Mouse (Mus musculus): ENCODE measurements around the gene Pkd1l3. TPM values are rescaled to one million over a fixed set of nuclear protein-coding genes. Genes with fewer than 3 reads are reported as not detected.

Pkd1l3 gene
- polyA plus RNA-seq, 1 experiment from 2014 or later, result 0.21 TPM

- Histone ChIP-seq H3K4me3 (no peak overlapping the region), H3K27me3 (no peaks in the 10 kb centered on the region), H3K9ac (no peak overlapping the region), H3K27ac (replicated peaks) (no peak overlapping the region), H3K4me1 (replicated peaks) (no peaks in the 10 kb centered on the region), H3K9me3 (no peaks in the 10 kb centered on the region), H3K36me3 (peaks cover 9% of the 10 kb centered on the region; the same call in 1 of the 2 replicates), H3K4me2 (no peak overlapping the region)
- ATAC-seq (ENCODE audit: low FRiP score, low read depth), result no peak
- 91% methylated on average over 3 of the region's 3 CpGs for WGBS
These were observed 22.9 kb upstream of the Pkd1l3 start for GRCm38 (mm10) chr8:109591367-109591766.

GRCm38 (mm10) chr8:109592164-109592563, 22.2 kb upstream of the Pkd1l3 start:
- Histone ChIP-seq H3K9ac (no peak overlapping the region), H3K4me2 (no peak overlapping the region), H3K27me3 (no peaks in the 10 kb centered on the region), H3K9me3 (no peaks in the 10 kb centered on the region), H3K4me3 (no peak overlapping the region), H3K36me3 (peaks cover 9% of the 10 kb centered on the region; the same call in 1 of the 2 replicates), H3K27ac (replicated peaks) (no peak overlapping the region), H3K4me1 (replicated peaks) (no peaks in the 10 kb centered on the region)
- no peak for ATAC-seq (ENCODE audit: low FRiP score, low read depth)
- 82% methylated on average over 5 of the region's 5 CpGs for WGBS

- no peak overlapping the region for H3K9ac ChIP-seq
- H3K27me3 ChIP-seq, result no peaks in the 10 kb centered on the region
- no peaks in the 10 kb centered on the region for H3K9me3 ChIP-seq
- no peaks in the 10 kb centered on the region for H3K4me1 ChIP-seq (replicated peaks)
- ATAC-seq (ENCODE audit: low FRiP score, low read depth), result no peak
- no peak overlapping the region for H3K4me2 ChIP-seq
- WGBS, result 79% methylated on average over 6 of the region's 6 CpGs
- no peak overlapping the region for H3K4me3 ChIP-seq
- H3K36me3 ChIP-seq, result peaks cover 9% of the 10 kb centered on the region; the same call in 1 of the 2 replicates
- no peak overlapping the region for H3K27ac ChIP-seq (replicated peaks)
These were observed 21.1 kb upstream of the Pkd1l3 start for GRCm38 (mm10) chr8:109593117-109593788.

- WGBS, result 58% methylated on average over 8 of the region's 8 CpGs
These were observed 18.5 kb upstream of the Pkd1l3 start for GRCm38 (mm10) chr8:109595854-109596253.

GRCm38 (mm10) chr8:109606725-109607124, 7.6 kb upstream of the Pkd1l3 start:
- Histone ChIP-seq H3K36me3 (peaks cover 10% of the 10 kb centered on the region; the same call in 1 of the 2 replicates), H3K4me2 (no peak overlapping the region), H3K27me3 (no peaks in the 10 kb centered on the region), H3K4me3 (no peak overlapping the region), H3K27ac (replicated peaks) (no peak overlapping the region), H3K4me1 (replicated peaks) (peaks cover 13% of the 10 kb centered on the region), H3K9ac (no peak overlapping the region), H3K9me3 (no peaks in the 10 kb centered on the region)
- no peak for ATAC-seq (ENCODE audit: low FRiP score, low read depth)
- 91% methylated on average over 2 of the region's 2 CpGs for WGBS

More at GRCm38 (mm10) chr8:109595854-109596253, 18.5 kb upstream of the Pkd1l3 start:
- Histone ChIP-seq H3K9ac (no peak overlapping the region), H3K27ac (replicated peaks) (no peak overlapping the region), H3K27me3 (no peaks in the 10 kb centered on the region), H3K36me3 (peaks cover 13% of the 10 kb centered on the region; the same call in 1 of the 2 replicates), H3K9me3 (no peaks in the 10 kb centered on the region), H3K4me3 (no peak overlapping the region), H3K4me2 (no peak overlapping the region), H3K4me1 (replicated peaks) (no peaks in the 10 kb centered on the region)
- ATAC-seq (ENCODE audit: low FRiP score, low read depth), result no peak

- Histone ChIP-seq H3K36me3 (peaks cover 5% of the 10 kb centered on the region; the same call in 1 of the 2 replicates), H3K9ac (peak overlapping the region; percentile 50), H3K4me3 (peak overlapping the region; percentile 56), H3K27ac (replicated peaks) (peak overlapping the region; percentile 90; the same call in 1 of the 2 replicates), H3K9me3 (no peaks in the 10 kb centered on the region), H3K4me1 (replicated peaks) (peaks cover 13% of the 10 kb centered on the region), H3K4me2 (peak overlapping the region; percentile 77), H3K27me3 (no peaks in the 10 kb centered on the region)
- no peak for ATAC-seq (ENCODE audit: low FRiP score, low read depth)
- WGBS, result 10% methylated on average over 12 of the region's 12 CpGs
These were observed 6.7 kb upstream of the Pkd1l3 start for GRCm38 (mm10) chr8:109607650-109608049.

GRCm38 (mm10) chr8:109608271-109609152, 5.8 kb upstream of the Pkd1l3 start, which contains the start of gene Dhodh:
Dhodh (minus strand) TSS chr8:109608673.
- Histone ChIP-seq H3K9ac (peak within 1 kb of the TSS; percentile 63), H3K4me1 (replicated peaks) (peaks cover 13% of the 10 kb centered on the region), H3K27me3 (no peaks in the 10 kb centered on the region), H3K4me3 (peak within 1 kb of the TSS; percentile 56), H3K9me3 (no peaks in the 10 kb centered on the region), H3K4me2 (peak within 1 kb of the TSS; percentile 77), H3K36me3 (peaks cover 5% of the 10 kb centered on the region; the same call in 1 of the 2 replicates), H3K27ac (replicated peaks) (peak within 1 kb of the TSS; percentile 90)
- ATAC-seq (ENCODE audit: low FRiP score, low read depth), result peak; percentile 100
- WGBS, result 0% methylated on average over 42 of the region's 42 CpGs

GRCm38 (mm10) chr8:109609153-109609502, 5.2 kb upstream of the Pkd1l3 start:
- Histone ChIP-seq H3K9me3 (no peaks in the 10 kb centered on the region), H3K27ac (replicated peaks) (peak overlapping the region; percentile 90), H3K4me3 (peak overlapping the region; percentile 56), H3K4me2 (peak overlapping the region; percentile 77), H3K9ac (peak overlapping the region; percentile 63), H3K36me3 (peaks cover 4% of the 10 kb centered on the region; the same call in 1 of the 2 replicates), H3K27me3 (no peaks in the 10 kb centered on the region), H3K4me1 (replicated peaks) (peaks cover 13% of the 10 kb centered on the region)
- ATAC-seq (ENCODE audit: low FRiP score, low read depth), result no peak
- 25% methylated on average over 5 of the region's 5 CpGs for WGBS

- no peak for ATAC-seq (ENCODE audit: low FRiP score, low read depth)
- WGBS, result 94% methylated on average over 3 of the region's 3 CpGs
- Histone ChIP-seq H3K4me3 (no peak overlapping the region), H3K36me3 (no peaks in the 10 kb centered on the region), H3K9ac (no peak overlapping the region), H3K9me3 (no peaks in the 10 kb centered on the region), H3K4me1 (replicated peaks) (no peaks in the 10 kb centered on the region), H3K27ac (replicated peaks) (no peak overlapping the region), H3K4me2 (no peak overlapping the region), H3K27me3 (no peaks in the 10 kb centered on the region)
These were observed 1.3 kb downstream of the Pkd1l3 start for GRCm38 (mm10) chr8:109615569-109615968.

- Histone ChIP-seq H3K27me3 (no peaks in the 10 kb centered on the region), H3K4me2 (no peak overlapping the region), H3K36me3 (no peaks in the 10 kb centered on the region), H3K9me3 (no peaks in the 10 kb centered on the region), H3K4me1 (replicated peaks) (no peaks in the 10 kb centered on the region), H3K9ac (no peak overlapping the region), H3K27ac (replicated peaks) (no peak overlapping the region), H3K4me3 (no peak overlapping the region)
- 76% methylated on average over 6 of the region's 6 CpGs for WGBS
- ATAC-seq (ENCODE audit: low FRiP score, low read depth), result no peak
These were observed 14.3 kb downstream of the Pkd1l3 start for GRCm38 (mm10) chr8:109628638-109629037.

- 71% methylated on average over 5 of the region's 5 CpGs for WGBS
- no peak overlapping the region for H3K27ac ChIP-seq (replicated peaks)
- no peaks in the 10 kb centered on the region for H3K27me3 ChIP-seq
- H3K9ac ChIP-seq, result no peak overlapping the region
- no peaks in the 10 kb centered on the region for H3K4me1 ChIP-seq (replicated peaks)
- no peak overlapping the region for H3K4me2 ChIP-seq
- no peak for ATAC-seq (ENCODE audit: low FRiP score, low read depth)
- no peak overlapping the region for H3K4me3 ChIP-seq
- no peaks in the 10 kb centered on the region for H3K36me3 ChIP-seq
- H3K9me3 ChIP-seq, result no peaks in the 10 kb centered on the region
These were observed 18.2 kb downstream of the Pkd1l3 start for GRCm38 (mm10) chr8:109632498-109632897.

GRCm38 (mm10) chr8:109635146-109635545, 20.8 kb downstream of the Pkd1l3 start:
- Histone ChIP-seq H3K36me3 (no peaks in the 10 kb centered on the region), H3K27me3 (no peaks in the 10 kb centered on the region), H3K4me2 (no peak overlapping the region), H3K4me3 (no peak overlapping the region), H3K9me3 (no peaks in the 10 kb centered on the region), H3K4me1 (replicated peaks) (no peaks in the 10 kb centered on the region), H3K27ac (replicated peaks) (no peak overlapping the region), H3K9ac (no peak overlapping the region)
- no peak for ATAC-seq (ENCODE audit: low FRiP score, low read depth)
- 89% methylated on average over 8 of the region's 8 CpGs for WGBS
